Mouse (Mus musculus) limb, embryonic 14.5 days (tissue): Measurements from ENCODE around the gene Cdh6. TPM values are rescaled to one million over a fixed set of nuclear protein-coding genes. Genes with fewer than 3 reads are reported as not detected.

Source experiments
- ATAC-seq: fragments of 200-750 bp; cut with Nextera tagmentation; 2 replicates; pipeline ENCODE4 v1.8.0; 2017; ENCODE audit warnings: low read depth, moderate number of reproducible peaks, moderate TSS enrichment; ENCODE audit not compliant: low FRiP score
- DNase-seq: peaks from one replicate; pipeline ENCODE4 v3.0.0-alpha.2; 2015; ENCODE audit warnings: low spot score
- H3K27ac ChIP-seq: fragments of 300-500 bp; sonication (generic); replicated peaks from 2 replicates; pipeline ENCODE4 v1.5.1; 2014; ENCODE audit warnings: low read depth, mild to moderate bottlenecking, low read length, moderate library complexity, mixed read lengths
- H3K27me3 ChIP-seq: fragments of 300-500 bp; sonication (generic); 2 replicates; pipeline ENCODE4 v1.6.1; 2014; ENCODE audit warnings: low read length, mixed read lengths; ENCODE audit not compliant: control insufficient read depth, insufficient read depth
- H3K36me3 ChIP-seq: fragments of 300-500 bp; sonication (generic); 2 replicates; pipeline ENCODE4 v1.6.1; 2014; ENCODE audit warnings: mild to moderate bottlenecking, low read length, moderate library complexity, mixed read lengths; ENCODE audit not compliant: control insufficient read depth, insufficient read depth
- H3K4me1 ChIP-seq: fragments of 300-500 bp; sonication (generic); 2 replicates; pipeline ENCODE4 v1.6.1; 2014; ENCODE audit warnings: antibody characterized with exemption, low read length, mixed read lengths; ENCODE audit not compliant: control insufficient read depth, insufficient read depth
- H3K4me2 ChIP-seq: fragments of 300-500 bp; sonication (generic); replicated peaks from 2 replicates; pipeline ENCODE4 v1.6.1; 2014; ENCODE audit warnings: low read depth, mild to moderate bottlenecking, low read length, moderate library complexity; ENCODE audit not compliant: severe bottlenecking
- H3K4me3 ChIP-seq: fragments of 300-500 bp; sonication (generic); replicated peaks from 2 replicates; pipeline ENCODE4 v1.5.1; 2014; ENCODE audit warnings: low read length
- H3K9ac ChIP-seq: fragments of 300-500 bp; sonication (generic); 2 replicates; pipeline ENCODE4 v1.6.1; 2014; ENCODE audit warnings: mild to moderate bottlenecking, low read depth, low read length, moderate library complexity; ENCODE audit not compliant: severe bottlenecking
- H3K9me3 ChIP-seq: fragments of 300-500 bp; sonication (generic); 2 replicates; pipeline ENCODE4 v1.6.1; 2016; ENCODE audit warnings: low read length; ENCODE audit not compliant: control insufficient read depth
- POLR2A ChIP-seq: fragments of 200-500 bp; IDR thresholded peaks from 2 replicates; pipeline ENCODE4 v1.8.0; 2012; ENCODE audit warnings: inconsistent platforms, mild to moderate bottlenecking, moderate library complexity, borderline replicate concordance; ENCODE audit not compliant: insufficient read depth, insufficient read length; ENCODE audit errors: extremely low read depth
- WGBS: fragments of 180-500 bp; shearing (Covaris S2); extraction: QIAGEN DNeasy Blood & Tissue Kit; methylation state at CpG from one replicate; pipeline ENCODE4 v1.1.7; 2014; 5-methylcytosine and 5-hydroxymethylcytosine counted together
- polyA plus RNA-seq, 2 experiments: library from polyadenylated mRNA; depleted of rRNA in 1 of 2; stranded (reverse) in 1 of 2; unstranded in 1 of 2; fragments of >200 nt; fragmentation: Nextera tagmentation in 1 of 2; extraction: Ambion mirVana in 1 of 2; gene quantifications; 2 replicates each; pipeline versions ENCODE4 v1.2.1 to v1.2.3; 2012 to 2014

Gene Cdh6
- polyA plus RNA-seq (2012; rRNA removed) = 5.9 and 6.3 TPM in 2 replicates
- polyA plus RNA-seq (2014; fragmentation: Nextera tagmentation; extraction: Ambion mirVana) = 11.9 and 13.9 TPM in 2 replicates

- ATAC-seq = peak; percentile 65
- no peaks in the 10 kb centered on the region for H3K9me3 ChIP-seq
- H3K36me3 ChIP-seq = no peaks in the 10 kb centered on the region
- peak within 1 kb of the TSS; percentile 79 for H3K27ac ChIP-seq
- DNase-seq = peak; percentile 47
- peaks cover 4% of the 10 kb centered on the region; the same call in 1 of the 2 replicates for H3K27me3 ChIP-seq
- H3K4me1 ChIP-seq = peaks cover 6% of the 10 kb centered on the region
- peak within 1 kb of the TSS; percentile 57 for H3K4me3 ChIP-seq
- H3K9ac ChIP-seq = peak within 1 kb of the TSS; percentile 70
- TF ChIP-seq POLR2A = 0 out of 2 replicates have a peak, but pooled peaks have one; percentile 18
- peak within 1 kb of the TSS; percentile 84 for H3K4me2 ChIP-seq
- under 1% methylated on average over 42 of the region's 42 CpGs for WGBS
Observed at GRCm38 (mm10) chr15:13173071-13173778, at the start of gene Cdh6. TSS of gene Cdh6 (minus strand) at chr15:13173675.

GRCm38 (mm10) chr15:13219727-13220454 lies 46.4 kb upstream of the Cdh6 start:
- H3K4me3 ChIP-seq = no peak overlapping the region

GRCm38 (mm10) chr15:13217800-13218199 lies 44.3 kb upstream of the Cdh6 start:
- Histone ChIP-seq H3K4me2 (no peak overlapping the region), H3K4me3 (no peak overlapping the region), H3K9ac (no peak overlapping the region), H3K4me1 (no peaks in the 10 kb centered on the region), H3K36me3 (no peaks in the 10 kb centered on the region), H3K9me3 (no peaks in the 10 kb centered on the region), H3K27ac (no peak overlapping the region), H3K27me3 (no peaks in the 10 kb centered on the region)
- whole genome bisulfite sequencing = 79% methylated on average over 3 of the region's 3 CpGs
- ATAC-seq = no peak
- TF ChIP-seq POLR2A = no peak
- DNase-seq = no peak

More at GRCm38 (mm10) chr15:13219727-13220454, 46.4 kb upstream of the Cdh6 start:
- 66% methylated on average over 9 of the region's 9 CpGs for WGBS
- no peak for DNase-seq
- no peak overlapping the region for H3K27ac ChIP-seq
- H3K27me3 ChIP-seq = no peaks in the 10 kb centered on the region
- ATAC-seq = no peak
- no peaks in the 10 kb centered on the region for H3K9me3 ChIP-seq
- H3K9ac ChIP-seq = no peak overlapping the region
- no peaks in the 10 kb centered on the region for H3K36me3 ChIP-seq
- H3K4me2 ChIP-seq = no peak overlapping the region
- no peaks in the 10 kb centered on the region for H3K4me1 ChIP-seq
- no peak for TF ChIP-seq POLR2A

GRCm38 (mm10) chr15:13217161-13217560 lies 43.7 kb upstream of the Cdh6 start:
- Histone ChIP-seq H3K27ac (no peak overlapping the region), H3K9ac (no peak overlapping the region), H3K4me2 (no peak overlapping the region), H3K4me3 (no peak overlapping the region), H3K27me3 (no peaks in the 10 kb centered on the region), H3K9me3 (no peaks in the 10 kb centered on the region), H3K36me3 (no peaks in the 10 kb centered on the region), H3K4me1 (no peaks in the 10 kb centered on the region)
- no peak for TF ChIP-seq POLR2A
- DNase-seq = no peak
- 88% methylated on average over 1 of the region's 1 CpGs for WGBS
- ATAC-seq = no peak

- no peak for TF ChIP-seq POLR2A
- WGBS = 70% methylated on average over 1 of the region's 1 CpGs
Observed at GRCm38 (mm10) chr15:13212956-13213355, 39.5 kb upstream of the Cdh6 start.

More at GRCm38 (mm10) chr15:13212956-13213355, 39.5 kb upstream of the Cdh6 start:
- no peak overlapping the region for H3K27ac ChIP-seq
- DNase-seq (no peak), ATAC-seq (no peak)
- H3K9me3 ChIP-seq = no peaks in the 10 kb centered on the region
- no peak overlapping the region for H3K4me2 ChIP-seq
- no peaks in the 10 kb centered on the region for H3K4me1 ChIP-seq
- no peak overlapping the region for H3K4me3 ChIP-seq
- no peaks in the 10 kb centered on the region for H3K27me3 ChIP-seq
- no peaks in the 10 kb centered on the region for H3K36me3 ChIP-seq
- no peak overlapping the region for H3K9ac ChIP-seq
